Mouse (Mus musculus): Measurements from ENCODE around the gene Gm10324. TPM values are rescaled to one million over a fixed set of nuclear protein-coding genes. Genes with fewer than 3 reads are reported as not detected.
"Not testable (repeated sequence)": the region's sequence is repeated elsewhere in the genome, so short reads cannot be mapped to it uniquely, and the experiment has no call there.

The Gm10324 gene
- not detected in 2 replicates for polyA plus RNA-seq (2015; fragmentation: Nextera tagmentation; extraction: Ambion mirVana)

GRCm38 (mm10) chr13:66119247-66119646 is at the start of gene Gm10324:
Gm10324 (plus strand) TSS chr13:66119547.
- not testable (repeated sequence) for H3K36me3 ChIP-seq; ATAC-seq; H3K4me1 ChIP-seq (replicated peaks); H3K27me3 ChIP-seq (replicated peaks); H3K27ac ChIP-seq; H3K4me2 ChIP-seq (replicated peaks); H3K9me3 ChIP-seq; H3K9ac ChIP-seq; H3K4me3 ChIP-seq (replicated peaks)
- no CpG with 5 or more reads among the region's 2 CpGs for WGBS

Other genes starting within 250 kb of the Gm10324 start
- not detected in 2 replicates for gene Gm10772, start 108.0 kb downstream of the Gm10324 start, polyA plus RNA-seq (2015; fragmentation: Nextera tagmentation; extraction: Ambion mirVana)